Mouse (Mus musculus) heart, postnatal 10 days (tissue): ENCODE measurements around the gene Mtif3. TPM values are rescaled to one million over a fixed set of nuclear protein-coding genes. Genes with fewer than 3 reads are reported as not detected.
A peak's percentile ranks its signal among the peaks of the same experiment; 100 is the strongest.
"Not testable (repeated sequence)": the region's sequence is repeated elsewhere in the genome, so short reads cannot be mapped to it uniquely, and the experiment has no call there.

Experiments
- DNase-seq, 2 experiments: peaks; one replicate each; pipeline ENCODE4 v3.0.0; 2021
- intact Hi-C: fragments of 180-260 bp; cut with DNase I; formaldehyde crosslinking; loops from one replicate; pipeline ENCODE4 v1.15.1; 2025
- total RNA-seq, 2 experiments: library from RNA; stranded (reverse); gene quantifications; 2 replicates each; pipeline ENCODE4 v1.2.3; 2021

The Mtif3 gene
- total RNA-seq, 2 experiments from 2014 or later: 19.6 to 20.3 TPM

DNA sequence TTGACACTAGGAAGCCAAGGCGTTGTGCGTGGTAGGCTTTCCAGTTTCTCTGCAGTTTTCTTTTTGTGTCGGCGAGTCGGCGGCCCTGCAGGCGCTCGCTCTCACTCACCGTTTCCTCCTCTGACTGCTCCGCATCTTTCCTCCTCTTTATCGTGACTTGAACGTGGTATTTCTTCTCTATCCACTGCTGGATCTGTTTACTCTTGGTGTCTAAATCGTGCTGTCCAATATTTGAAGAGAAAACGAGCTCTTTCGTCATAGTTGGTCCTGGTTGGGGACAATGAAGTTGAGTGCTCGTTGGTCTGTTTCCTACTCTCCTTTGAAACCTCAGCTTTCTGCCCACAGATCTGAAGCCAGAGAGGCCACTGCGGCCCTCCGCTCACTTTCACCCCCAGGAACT lies 6.9 kb downstream of the Mtif3 start:
- DNase-seq: no peak
- intact Hi-C loops: no loop called here

DNA sequence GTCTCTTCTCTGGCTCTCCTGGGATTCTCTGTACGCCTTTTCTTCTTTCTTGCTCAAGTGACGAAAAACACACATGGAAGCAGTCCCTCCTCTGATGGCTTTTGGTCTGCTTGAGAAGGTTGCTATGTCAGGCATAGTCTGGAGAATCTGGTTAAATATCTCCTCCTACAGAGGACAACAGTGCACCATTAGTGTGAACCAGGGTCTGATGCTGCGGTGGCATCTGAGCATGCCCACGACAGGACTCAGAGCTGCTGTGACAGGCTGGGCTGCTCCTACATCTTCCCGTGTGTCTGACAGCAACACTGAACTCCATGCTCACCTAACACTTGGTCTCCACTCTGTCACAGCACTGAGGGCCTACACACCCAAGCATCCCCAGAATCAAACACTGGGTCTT lies 7.9 kb downstream of the Mtif3 start:
- intact Hi-C loops: no loop called here
- DNase-seq: no peak

DNA sequence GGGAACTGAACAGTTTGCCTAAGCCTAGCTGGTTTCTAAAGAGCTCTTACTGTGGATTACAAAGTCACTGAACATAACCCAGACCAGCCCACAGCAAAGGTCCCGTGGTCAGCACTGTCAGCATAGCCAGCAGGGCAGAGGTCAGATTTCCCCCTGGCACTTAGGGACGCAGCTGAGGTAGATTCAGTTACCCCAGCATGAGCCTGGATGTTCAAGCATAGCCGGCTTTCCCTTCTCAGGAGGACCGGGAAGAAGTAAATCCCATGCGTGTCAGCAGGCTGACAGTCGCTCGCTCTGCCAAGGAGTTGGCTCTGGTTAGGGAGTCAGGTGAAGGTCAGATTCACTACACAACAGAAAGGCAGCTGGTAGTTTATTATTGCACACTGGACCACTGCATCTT lies 9.0 kb downstream of the Mtif3 start:
- intact Hi-C loops: no loop called here
- no peak for DNase-seq

DNA sequence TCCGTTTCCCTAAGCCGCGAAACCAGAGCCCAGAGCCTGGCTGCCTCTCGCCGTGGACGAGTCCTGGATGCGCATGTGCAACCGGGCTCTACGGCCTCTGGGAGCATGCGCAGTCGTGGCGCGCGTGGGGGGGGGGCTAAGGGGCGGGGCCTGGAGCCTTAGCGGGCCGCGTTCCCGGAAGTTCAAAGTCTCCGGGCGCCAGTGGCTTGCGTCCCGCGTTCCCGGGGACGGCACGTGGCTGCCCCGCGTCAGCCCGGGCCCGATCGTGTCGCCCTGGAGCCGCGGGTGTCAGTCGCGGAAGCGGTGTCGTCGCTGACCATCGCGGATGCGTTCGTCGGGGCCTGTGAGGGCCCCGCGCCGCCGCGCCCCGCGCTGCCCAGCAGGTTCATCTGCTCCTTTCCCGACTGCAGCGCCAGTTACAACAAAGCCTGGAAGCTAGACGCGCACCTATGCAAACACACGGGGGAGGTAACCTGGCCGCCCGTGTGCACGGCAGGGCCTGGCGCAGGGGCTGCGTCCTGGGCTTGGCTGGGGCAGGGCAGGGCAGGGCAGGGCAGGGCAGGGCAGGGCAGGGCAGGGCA lies 15.0 kb downstream of the Mtif3 start, which contains the start of gene Gtf3a:
TSS of gene Gtf3a (plus strand) at position 150 of the 581 bp plus-strand sequence.
- intact Hi-C loops: loop anchor here (2.0 kb wide), 1 partner anchor 14 kb away; the partner anchor contains the start of gene Mtif3
- DNase-seq: peak; percentile 79 to 80

DNA sequence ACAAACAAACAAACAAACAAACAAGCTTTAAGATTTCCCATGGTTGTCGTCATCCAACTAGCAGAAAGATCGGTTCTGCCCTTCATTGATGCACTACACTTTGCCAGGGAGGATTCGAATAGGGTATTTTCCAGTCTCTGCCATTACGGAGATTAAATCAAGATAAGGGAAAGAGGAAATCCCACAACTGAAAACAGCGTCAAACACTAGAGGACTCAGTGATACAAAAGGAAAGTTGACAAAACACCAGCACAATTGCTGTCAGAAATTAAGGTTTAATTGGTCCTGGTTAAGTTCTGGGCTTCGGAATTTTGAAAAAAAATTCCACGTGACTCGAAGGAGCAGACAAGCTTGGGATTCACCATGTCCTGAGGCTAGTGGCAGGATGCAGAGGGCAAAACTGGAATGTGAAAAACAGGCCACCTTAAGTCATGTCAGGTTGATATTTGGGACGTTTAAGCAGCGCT lies 15.5 kb downstream of the Mtif3 start:
- no peak for DNase-seq
- intact Hi-C loops: loop anchor here (2.0 kb wide), 1 partner anchor 15 kb away; the partner anchor contains the start of gene Mtif3

DNA sequence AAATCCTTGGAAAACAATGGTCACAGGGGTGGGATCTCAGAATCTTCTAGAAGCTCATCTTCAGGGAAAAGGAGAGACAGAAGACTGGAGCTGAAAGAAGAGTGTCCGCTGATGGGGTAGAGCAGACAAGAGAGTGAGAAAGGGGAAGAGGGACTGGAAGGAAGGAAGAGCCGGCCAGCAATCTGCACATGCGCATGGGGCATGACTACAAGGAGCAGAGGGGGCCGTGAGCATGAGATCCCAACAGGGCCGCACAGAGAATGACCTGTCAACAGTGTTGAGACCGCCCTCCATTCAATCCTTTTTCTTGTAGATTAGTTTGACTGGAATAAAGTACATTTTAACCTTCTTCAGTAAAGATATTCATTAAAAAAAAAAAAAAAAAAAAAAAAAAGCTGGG lies 16.1 kb downstream of the Mtif3 start:
- intact Hi-C loops: no loop called here
- DNase-seq: no peak

DNA sequence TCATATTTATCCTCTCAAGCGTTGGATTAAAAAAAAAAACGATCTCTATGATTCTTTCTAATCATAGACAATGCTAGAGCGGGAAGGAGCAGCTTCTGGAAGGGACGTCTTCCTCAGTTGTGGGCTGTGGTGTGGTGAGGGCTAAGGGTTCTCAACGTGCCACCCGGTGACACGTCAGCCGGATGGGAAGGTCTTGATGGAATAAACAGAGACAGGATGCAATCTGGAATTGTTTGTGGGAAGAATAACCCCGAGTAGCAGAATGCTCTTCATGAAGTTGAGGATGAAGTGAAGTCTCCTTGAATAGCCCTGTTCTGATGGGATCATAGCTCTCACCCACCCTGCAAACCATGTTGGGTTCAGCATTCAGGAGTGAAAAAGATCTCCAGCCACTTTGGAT lies 16.9 kb downstream of the Mtif3 start:
- intact Hi-C loops: no loop called here
- no peak for DNase-seq

DNA sequence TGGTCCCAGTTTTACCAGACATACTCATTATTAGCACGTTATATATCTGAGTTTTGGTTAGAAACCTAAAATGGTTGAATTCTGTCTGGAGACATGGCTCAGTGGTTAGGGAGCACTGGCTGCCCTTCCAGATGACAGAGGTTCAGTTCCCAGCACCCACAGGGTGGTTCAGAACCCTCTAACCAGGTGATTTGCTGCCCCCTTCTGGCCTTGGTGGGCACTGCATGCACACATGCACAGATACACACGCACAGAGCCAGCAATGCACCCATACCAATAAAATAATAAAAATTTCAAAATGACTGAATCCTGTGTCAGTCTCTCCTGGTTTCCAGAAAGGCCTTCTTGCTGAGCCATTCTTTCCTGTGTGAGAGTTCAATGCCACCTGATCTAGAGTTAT lies 19.0 kb downstream of the Mtif3 start:
- intact Hi-C loops: no loop called here
- DNase-seq: no peak

DNA sequence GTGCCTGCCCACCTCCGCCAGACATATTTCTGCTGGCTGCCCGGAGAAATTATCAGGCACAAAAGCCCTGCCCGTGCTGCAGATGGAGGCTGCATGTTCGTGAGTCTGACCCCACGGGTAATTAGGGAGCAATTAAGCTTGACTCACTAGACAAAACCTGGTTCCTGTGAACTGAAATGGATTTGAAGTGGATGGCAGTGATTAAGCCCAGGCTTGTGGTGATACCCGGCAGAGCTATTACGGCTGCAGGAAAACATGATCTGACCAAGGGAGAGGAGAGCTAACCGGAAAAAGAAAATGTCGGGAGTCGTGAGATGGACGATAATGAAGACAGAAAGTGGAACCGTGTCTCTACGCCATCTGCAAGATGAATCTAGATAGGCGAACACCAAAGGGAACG lies 20.6 kb downstream of the Mtif3 start:
- no peak for DNase-seq
- intact Hi-C loops: no loop called here

DNA sequence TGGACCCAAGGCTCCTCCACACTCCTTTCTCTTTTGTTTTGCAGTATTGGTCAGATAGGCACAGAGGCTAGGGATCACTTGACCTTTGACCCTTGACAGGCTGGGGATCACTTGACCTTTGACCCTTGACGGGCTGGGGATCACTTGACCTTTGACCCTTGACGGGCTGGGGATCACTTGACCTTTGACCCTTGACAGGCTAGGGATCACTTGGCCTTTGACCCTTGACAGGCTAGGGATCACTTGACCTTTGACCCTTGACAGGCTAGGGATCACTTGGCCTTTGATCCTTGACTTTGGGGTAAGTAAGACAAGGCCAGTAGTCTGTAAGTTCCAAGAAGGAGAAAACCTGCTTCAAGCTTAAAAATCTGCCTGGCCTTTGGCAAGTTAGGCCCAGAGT lies 21.7 kb downstream of the Mtif3 start:
- not testable (repeated sequence) for DNase-seq
- intact Hi-C loops: loop anchor here (2.0 kb wide), 1 partner anchor 39 kb away; no protein-coding TSS in a partner anchor

DNA sequence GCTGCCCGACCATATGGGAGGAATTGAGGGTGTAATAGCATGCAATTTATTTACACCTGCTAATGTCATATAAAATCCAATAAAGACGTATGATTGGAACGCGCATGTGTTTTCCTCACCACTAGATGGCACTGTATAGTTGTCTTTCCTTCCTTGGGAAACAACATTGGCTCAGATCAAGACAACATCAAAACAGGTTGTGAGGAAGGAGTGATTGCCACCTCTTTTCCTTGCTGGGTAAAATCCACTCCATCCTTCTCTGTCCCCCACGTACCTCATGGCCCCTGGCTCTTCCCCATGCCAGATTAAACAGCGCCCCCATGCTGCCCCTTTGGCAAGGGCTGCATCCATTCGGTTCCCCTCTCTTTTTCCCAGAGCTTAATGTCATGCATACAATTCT lies 23.4 kb downstream of the Mtif3 start:
- intact Hi-C loops: loop anchor here (1.0 to 2.0 kb wide), 3 partner anchors 41 to 379 kb away; no protein-coding TSS in a partner anchor

DNA sequence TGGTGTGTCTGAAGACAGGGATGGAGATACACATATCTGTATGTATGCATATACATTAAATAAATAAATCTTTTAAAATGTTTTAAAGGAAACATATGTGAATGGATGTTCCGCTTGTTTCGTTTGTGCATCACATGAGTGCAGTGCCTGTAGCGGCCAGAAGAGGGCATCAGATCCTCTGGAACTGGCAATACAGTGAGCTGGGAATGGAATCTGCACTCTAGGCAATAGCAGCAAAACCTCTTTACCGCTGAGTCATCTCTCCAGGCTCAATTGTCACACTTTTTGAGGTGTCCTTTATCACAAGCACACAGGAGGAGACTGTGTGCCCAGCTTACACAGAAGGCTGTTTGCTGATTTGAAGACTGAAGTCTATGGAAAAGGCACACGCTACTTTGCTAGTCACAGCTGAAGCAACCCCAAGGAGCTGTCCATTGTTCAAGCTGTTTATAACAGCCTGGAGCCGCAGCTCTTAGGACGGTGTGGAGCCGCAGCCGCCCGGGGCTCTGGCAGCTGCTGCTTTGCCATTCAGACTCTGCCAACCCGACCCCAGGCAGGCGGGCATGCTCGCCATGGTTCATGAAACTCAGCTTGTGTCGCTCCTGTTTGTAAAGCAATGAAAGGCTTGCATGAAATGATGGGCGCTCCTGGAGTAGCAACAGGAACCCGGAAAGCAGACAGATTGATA lies 24.3 kb downstream of the Mtif3 start:
- intact Hi-C loops: no loop called here
- no peak for DNase-seq

More for the DNA sequence above, 23.4 kb downstream of the Mtif3 start:
- DNase-seq: peak in 1 of 2 experiments; percentile 58

DNA sequence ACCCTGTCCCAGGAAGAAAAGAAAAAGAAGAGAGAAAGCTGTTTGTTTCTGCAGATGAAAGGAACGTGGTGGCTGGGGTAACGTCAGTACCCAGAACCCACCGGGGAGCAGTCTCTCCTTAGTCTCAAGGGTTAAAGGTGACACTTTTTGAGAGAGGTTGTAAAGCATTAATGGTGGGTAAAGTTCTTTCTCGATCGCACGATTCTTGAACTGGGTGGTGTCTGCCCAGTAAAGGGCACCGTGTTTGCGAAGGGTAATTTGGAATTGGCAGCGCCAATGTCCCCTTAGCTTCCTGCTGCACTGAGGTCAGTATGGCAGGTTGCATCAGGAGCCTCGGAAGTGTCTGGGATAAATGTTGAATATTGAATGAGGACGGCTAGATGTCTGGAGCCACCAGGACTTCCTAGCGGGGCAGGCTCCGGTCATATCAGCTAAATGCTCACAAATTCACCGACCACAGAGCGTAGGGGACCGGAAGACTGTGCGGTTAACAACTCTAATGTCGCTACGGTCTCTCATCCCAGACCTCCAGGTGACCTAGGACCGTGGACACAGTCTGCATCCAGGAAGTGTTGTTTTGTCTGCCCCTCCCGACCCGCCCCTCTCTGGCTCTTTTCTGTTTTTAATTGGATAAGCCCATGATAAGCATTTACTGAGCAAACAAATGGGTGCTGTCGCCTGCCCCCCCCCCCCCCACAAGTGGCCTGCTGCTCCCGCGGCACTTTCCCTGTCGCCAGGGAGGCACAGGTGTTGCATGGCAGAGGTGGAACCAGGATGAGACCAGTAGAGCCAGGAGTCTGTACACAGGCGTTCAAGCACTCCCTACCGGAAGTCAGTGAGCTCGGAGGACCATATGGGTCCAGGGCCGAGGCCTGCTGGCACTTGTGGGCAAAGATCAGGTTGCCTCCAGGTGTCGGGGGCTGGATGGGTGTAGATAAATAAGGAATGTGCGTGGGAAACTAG lies 25.8 kb downstream of the Mtif3 start:
- intact Hi-C loops: no loop called here
- DNase-seq: no peak

DNA sequence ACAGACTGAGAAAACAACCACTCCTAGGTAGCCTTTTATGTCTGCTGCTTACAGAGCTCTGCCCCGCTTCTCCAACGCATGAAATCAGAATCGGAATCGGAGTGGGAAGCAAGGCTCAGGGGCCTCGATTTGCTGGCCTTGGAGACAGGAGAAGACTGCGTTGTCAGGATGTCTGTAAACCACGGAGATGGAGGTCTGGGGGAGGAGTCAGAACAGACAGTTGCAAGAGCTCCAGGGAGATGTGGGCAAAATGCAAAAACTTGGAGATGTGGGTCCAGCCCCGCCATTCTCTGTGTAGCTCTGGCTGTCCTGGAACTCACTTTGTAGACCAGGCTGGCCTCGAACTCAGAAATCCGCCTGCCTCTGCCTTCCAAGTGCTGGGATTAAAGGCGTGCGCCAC lies 30.1 kb downstream of the Mtif3 start:
- DNase-seq: no peak
- intact Hi-C loops: no loop called here

DNA sequence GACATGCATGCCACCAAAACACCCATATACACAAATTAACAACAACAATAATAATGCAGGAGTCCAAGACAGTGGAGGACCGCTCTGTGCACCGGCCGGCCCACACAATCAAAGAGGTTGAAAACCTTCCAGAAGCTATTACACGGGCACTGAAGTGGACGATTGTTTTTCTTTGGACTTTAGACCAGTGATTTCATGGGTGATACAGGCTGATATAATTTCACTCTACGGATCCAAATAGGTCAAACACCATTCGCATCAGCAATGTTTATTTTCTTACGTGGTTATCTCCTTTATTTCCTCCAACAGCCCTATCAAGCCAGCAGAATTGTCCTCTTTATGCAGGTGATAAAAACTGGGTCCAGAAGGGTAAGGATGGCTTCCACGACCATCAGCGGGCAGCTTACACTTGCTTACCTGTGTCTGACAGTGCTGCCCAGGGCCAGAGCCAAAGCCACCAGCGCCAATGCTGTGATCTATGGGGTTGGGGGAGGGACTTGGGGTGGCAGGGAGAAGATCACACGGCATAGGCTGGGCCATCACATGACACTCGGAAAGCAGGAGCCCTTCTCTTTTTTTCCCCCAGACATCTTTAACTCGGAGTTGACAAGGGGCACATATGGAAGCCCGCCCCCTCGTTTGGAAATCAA lies 31.6 kb downstream of the Mtif3 start:
- DNase-seq: no peak

DNA sequence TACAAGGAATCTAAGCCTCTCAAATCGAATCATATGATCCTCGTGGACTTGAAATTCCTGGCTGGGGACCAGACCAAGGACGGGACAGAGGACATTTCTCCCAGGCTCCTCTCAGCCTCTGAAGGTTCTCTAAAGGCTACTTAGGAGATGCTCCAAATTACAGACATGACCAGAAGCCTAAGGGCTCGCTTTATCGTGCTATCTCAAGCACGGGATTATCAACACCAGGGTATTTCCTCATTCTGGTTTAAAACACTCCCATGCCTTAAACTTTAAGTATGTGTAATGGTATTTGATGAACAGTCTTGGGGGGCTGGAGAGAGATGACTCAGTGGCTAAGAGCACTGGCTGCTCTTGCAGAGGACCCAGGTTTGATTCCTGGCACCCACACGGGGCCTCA lies 32.2 kb downstream of the Mtif3 start:
- intact Hi-C loops: no loop called here

More for the DNA sequence above, 31.6 kb downstream of the Mtif3 start:
- intact Hi-C loops: no loop called here

DNA sequence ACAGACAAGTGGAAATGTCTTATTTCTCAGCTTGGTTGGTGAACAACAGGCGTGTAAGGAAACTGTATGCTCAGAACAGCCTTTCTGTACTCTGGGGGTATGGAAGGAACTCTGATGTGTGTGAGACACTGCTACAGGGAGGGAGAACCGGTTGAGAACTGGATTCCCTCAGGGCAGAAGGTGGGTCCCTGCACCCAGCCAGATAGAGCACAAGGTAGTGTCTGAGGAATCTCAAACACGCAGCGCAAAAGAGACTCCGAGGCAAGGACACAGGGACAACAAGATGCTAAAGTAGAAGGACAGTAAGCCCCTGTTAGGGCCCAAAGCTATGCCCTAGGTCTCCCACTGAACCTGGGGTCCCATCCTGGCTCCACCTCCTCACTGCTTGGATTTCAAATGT lies 36.9 kb downstream of the Mtif3 start:
- intact Hi-C loops: no loop called here
- no peak for DNase-seq

More for the DNA sequence above, 32.2 kb downstream of the Mtif3 start:
- DNase-seq: no peak

DNA sequence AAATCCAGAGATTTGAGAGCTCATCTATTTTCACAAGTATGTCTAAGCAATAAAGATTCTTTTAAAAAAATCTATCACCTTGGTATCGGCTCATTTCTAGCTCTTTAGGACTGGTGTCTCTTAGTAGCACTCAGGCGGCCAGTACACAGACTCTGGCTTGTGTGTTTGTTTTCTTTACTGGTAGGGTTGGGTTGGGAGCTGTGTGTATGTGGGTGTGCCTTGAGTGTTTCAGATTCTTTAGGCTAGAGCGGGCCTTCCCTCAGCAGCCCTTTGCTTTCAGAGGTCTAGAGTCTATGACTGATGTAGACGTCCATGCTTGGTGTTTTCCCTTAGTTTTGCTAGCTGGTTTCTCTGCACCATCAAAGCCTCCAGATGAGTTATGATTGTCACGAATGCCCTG lies 40.1 kb downstream of the Mtif3 start:
- DNase-seq: no peak
- intact Hi-C loops: no loop called here

DNA sequence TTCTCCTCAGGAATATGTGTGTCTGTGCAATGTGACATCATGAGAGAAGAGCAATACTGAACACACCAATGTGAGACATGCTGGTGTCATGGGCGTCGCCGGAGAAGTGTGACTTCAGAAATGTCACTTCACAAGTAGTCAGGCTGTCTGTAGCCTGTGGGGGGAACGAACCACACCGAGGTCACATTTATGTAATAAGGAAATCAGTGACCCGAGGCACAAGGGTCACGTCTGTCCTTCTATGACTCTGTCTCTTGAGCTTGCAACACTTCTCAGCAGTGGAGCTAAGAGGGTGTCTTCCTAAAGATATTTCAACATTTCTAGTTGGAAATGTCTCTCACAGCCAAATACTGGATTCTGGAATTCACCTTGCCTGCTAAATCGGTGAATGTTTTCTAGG lies 42.4 kb downstream of the Mtif3 start:
- intact Hi-C loops: no loop called here
- DNase-seq: no peak

DNA sequence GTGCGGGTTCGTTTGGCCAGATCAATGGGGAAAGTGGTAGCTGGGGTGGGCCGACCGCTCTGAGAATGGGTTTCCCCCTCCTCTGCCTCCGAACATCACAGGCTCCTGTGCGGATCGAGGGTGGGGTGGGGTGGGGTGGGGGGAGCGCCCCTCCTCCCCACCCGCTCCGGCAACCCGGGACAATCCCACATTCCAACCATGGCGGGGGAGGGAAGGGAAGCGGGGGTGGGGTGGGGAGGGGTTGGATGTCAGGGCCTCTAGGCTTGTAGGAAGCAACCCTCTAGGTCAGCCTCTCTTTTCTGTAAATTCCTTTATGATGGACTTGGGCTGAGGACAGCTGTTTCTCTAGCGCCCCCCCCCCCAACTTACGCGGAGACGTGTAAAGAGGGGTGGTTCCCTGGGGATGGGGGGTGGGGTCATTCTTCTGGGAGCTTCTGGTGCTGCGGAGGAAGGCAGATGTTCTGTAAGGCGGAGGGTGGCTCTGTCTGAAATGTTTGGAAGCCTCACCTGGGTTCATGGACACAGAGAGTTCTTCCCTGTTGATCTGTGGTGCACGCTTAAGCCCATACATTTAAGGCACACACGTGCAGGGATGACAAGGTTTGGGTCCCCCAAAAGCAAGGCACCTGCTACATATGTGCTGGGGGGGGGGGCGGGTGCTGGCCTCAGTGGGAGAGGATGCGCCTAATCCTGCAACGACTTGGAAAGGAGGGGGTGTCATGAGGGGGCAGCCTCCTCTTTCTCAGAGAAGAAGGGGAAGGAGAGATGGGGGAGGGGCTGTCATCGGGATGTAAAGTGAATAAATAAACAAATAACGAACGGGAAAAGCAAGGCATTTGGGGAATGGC lies 43.1 kb downstream of the Mtif3 start:
- no peak for DNase-seq
- intact Hi-C loops: no loop called here
